In the genomic region with DNA sequence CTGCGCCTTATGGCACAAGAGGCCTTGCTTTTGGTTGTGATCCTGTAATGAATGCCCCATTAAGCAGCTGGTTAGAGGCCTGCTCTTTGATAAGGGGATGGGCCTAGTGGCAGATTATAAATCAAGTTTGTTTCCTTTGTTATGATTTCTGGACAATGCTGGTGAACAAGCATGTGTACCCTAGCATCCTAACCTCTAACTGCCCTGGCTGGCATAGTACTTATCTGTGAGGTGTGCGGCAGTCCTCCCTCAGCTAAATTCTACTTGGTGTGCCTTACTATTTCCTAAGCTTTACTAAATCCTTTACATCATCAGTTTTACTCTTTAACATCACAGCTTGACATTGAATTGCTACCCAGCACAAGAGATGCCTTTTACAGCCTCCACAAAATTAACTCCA, we compare ENCODE assay signal across 8 mouse cellular contexts.
DNase-seq lines count a peak whose midpoint lies in the region; ATAC-seq and TF ChIP-seq lines count a peak whose summit lies in the region.
"Not testable (repeated sequence)": the region's sequence is repeated elsewhere in the genome, so short reads cannot be mapped to it uniquely, and the experiment has no call there.

No protein-coding gene starts in this region.

- not testable (repeated sequence) for ATAC-seq in forebrain, embryonic 11.5 days (replicated peaks; ENCODE audit: low FRiP score); heart, embryonic 15.5 days (replicated peaks; ENCODE audit: insufficient number of reproducible peaks, insufficient read depth, low FRiP score, low read depth); intestine, embryonic 15.5 days; limb, embryonic 15.5 days (ENCODE audit: insufficient number of reproducible peaks, low FRiP score, low TSS enrichment, low read depth)

- H3K9me3 ChIP-seq in MEL (replicated peaks; ENCODE audit: insufficient read depth, low read length); forebrain, embryonic 11.5 days (ENCODE audit: control insufficient read depth, low read length); heart, embryonic 15.5 days (replicated peaks); intestine, embryonic 15.5 days; limb, embryonic 15.5 days: not testable (repeated sequence)

- peak overlapping the region; percentile 74 to 95 for H3K4me3 ChIP-seq in MEL (ENCODE audit: control insufficient read depth in 1 of 2, insufficient read depth in 1 of 2, low read depth in 2 of 2, low read length in 2 of 2)
- not testable (repeated sequence) for H3K4me3 ChIP-seq in forebrain, embryonic 11.5 days (ENCODE audit: low read depth, low read length)
- peak overlapping the region; percentile 59 for H3K4me3 ChIP-seq in heart, embryonic 15.5 days
- peak overlapping the region; percentile 53 for H3K4me3 ChIP-seq in intestine, embryonic 15.5 days (replicated peaks)
- peak overlapping the region; percentile 42 for H3K4me3 ChIP-seq in limb, embryonic 15.5 days
- peak overlapping the region; percentile 59 for H3K4me3 ChIP-seq in macrophage (ENCODE audit: inconsistent target)
- peak overlapping the region; percentile 77; the same call in 1 of the 2 replicates for H3K4me3 ChIP-seq in thymus, adult 2 months (ENCODE audit: control insufficient read depth, insufficient read depth, low read length)

- not testable (repeated sequence) for H3K4me1 ChIP-seq in MEL (ENCODE audit: control insufficient read depth in 1 of 2, insufficient read depth in 2 of 2, low read length in 2 of 2); forebrain, embryonic 11.5 days (replicated peaks; ENCODE audit: control insufficient read depth, insufficient read depth, low read length); heart, embryonic 15.5 days (replicated peaks); intestine, embryonic 15.5 days (replicated peaks); limb, embryonic 15.5 days; thymus, adult 2 months (replicated peaks; ENCODE audit: control insufficient read depth, insufficient read depth, low read length)

- not testable (repeated sequence) for H3K36me3 ChIP-seq in MEL (ENCODE audit: control insufficient read depth in 1 of 2, insufficient read depth in 2 of 2, low read length in 2 of 2); forebrain, embryonic 11.5 days (ENCODE audit: control insufficient read depth, insufficient read depth, low read length); heart, embryonic 15.5 days; intestine, embryonic 15.5 days; limb, embryonic 15.5 days; macrophage (ENCODE audit: inconsistent target); thymus, adult 2 months (ENCODE audit: control insufficient read depth, insufficient read depth, low read length)

- TF ChIP-seq POLR2A in MEL (IDR thresholded peaks at IDR 0.05; ENCODE audit: control insufficient read depth in 1 of 2, insufficient read depth in 1 of 2, low read depth in 1 of 2, low read length in 2 of 2, poor library complexity in 1 of 2); thymus, adult 2 months (IDR thresholded peaks at IDR 0.05; ENCODE audit: control insufficient read depth, extremely low read depth, insufficient read depth, low read length, poor library complexity): not testable (repeated sequence)

- H3K27me3 ChIP-seq in MEL (ENCODE audit: control insufficient read depth in 1 of 2, insufficient read depth in 2 of 2, low read length in 2 of 2); forebrain, embryonic 11.5 days (ENCODE audit: control insufficient read depth, insufficient read depth, low read length); heart, embryonic 15.5 days; intestine, embryonic 15.5 days (replicated peaks); limb, embryonic 15.5 days; thymus, adult 2 months (ENCODE audit: control insufficient read depth, insufficient read depth, low read length): not testable (repeated sequence)

- DNase-seq in MEL (ENCODE audit: low read depth, low spot score): peak; percentile 48
- DNase-seq in forebrain, embryonic 11.5 days (ENCODE audit: low spot score); thymus, adult 2 months: not testable (repeated sequence)
- peak; percentile 17 for DNase-seq in naive thymus-derived CD4-positive, alpha-beta T cell, adult 2 months (ENCODE audit: low read depth)

- TF ChIP-seq RAD21 in MEL (IDR thresholded peaks at IDR 0.05; ENCODE audit: low read depth, low read length): not testable (repeated sequence)

- not testable (repeated sequence) for TF ChIP-seq EP300 in MEL (IDR thresholded peaks at IDR 0.05; ENCODE audit: low read depth in 1 of 2, low read length in 2 of 2)

- peak overlapping the region; percentile 71 for H3K9ac ChIP-seq in MEL (ENCODE audit: control insufficient read depth, low read depth, low read length, poor library complexity, severe bottlenecking)
- not testable (repeated sequence) for H3K9ac ChIP-seq in forebrain, embryonic 11.5 days (ENCODE audit: low read length); heart, embryonic 15.5 days; limb, embryonic 15.5 days
- H3K9ac ChIP-seq in intestine, embryonic 15.5 days: peak overlapping the region; percentile 46; the same call in 1 of the 2 replicates

- WGBS in forebrain, embryonic 11.5 days: 88% methylated on average over 2 of the region's 2 CpGs
- 86% methylated on average over 2 of the region's 2 CpGs for WGBS in heart, embryonic 15.5 days
- WGBS in intestine, embryonic 15.5 days: 76% methylated on average over 2 of the region's 2 CpGs
- 86% methylated on average over 2 of the region's 2 CpGs for whole genome bisulfite sequencing in limb, embryonic 15.5 days
- 79% methylated on average over 2 of the region's 2 CpGs for WGBS in macrophage (ENCODE audit: missing documents)
- WGBS in thymus, adult 2 months: 86% methylated on average over 2 of the region's 2 CpGs

- peak overlapping the region; percentile 28; the same call in 1 of the 2 replicates for H3K4me2 ChIP-seq in forebrain, embryonic 11.5 days (ENCODE audit: low read depth, low read length, severe bottlenecking)
- peak overlapping the region; percentile 65 for H3K4me2 ChIP-seq in heart, embryonic 15.5 days
- H3K4me2 ChIP-seq in intestine, embryonic 15.5 days (replicated peaks): peak overlapping the region; percentile 66
- H3K4me2 ChIP-seq in limb, embryonic 15.5 days: peak overlapping the region; percentile 41

- not testable (repeated sequence) for H3K79me2 ChIP-seq in MEL (ENCODE audit: control insufficient read depth, insufficient read depth, low read length, poor library complexity); macrophage (ENCODE audit: inconsistent target)

- not testable (repeated sequence) for TF ChIP-seq CTCF in MEL (IDR thresholded peaks at IDR 0.05 in 2 of 3, conservative IDR thresholded peaks at IDR 0.05 in 1 of 3; ENCODE audit: control insufficient read depth in 1 of 3, insufficient read depth in 1 of 3, low read depth in 2 of 3, low read length in 3 of 3, poor library complexity in 1 of 3, severe bottlenecking in 1 of 3); thymus, adult 2 months (IDR thresholded peaks at IDR 0.05; ENCODE audit: borderline replicate concordance, control insufficient read depth, extremely low read depth, insufficient read depth, low read length, poor library complexity)

- not testable (repeated sequence) for H3K27ac ChIP-seq in MEL (ENCODE audit: control insufficient read depth, low read depth, low read length); forebrain, embryonic 11.5 days (ENCODE audit: low read depth, low read length); heart, embryonic 15.5 days; intestine, embryonic 15.5 days; limb, embryonic 15.5 days; macrophage; thymus, adult 2 months (ENCODE audit: control insufficient read depth, insufficient read depth, low read length)
